In the genomic region with DNA sequence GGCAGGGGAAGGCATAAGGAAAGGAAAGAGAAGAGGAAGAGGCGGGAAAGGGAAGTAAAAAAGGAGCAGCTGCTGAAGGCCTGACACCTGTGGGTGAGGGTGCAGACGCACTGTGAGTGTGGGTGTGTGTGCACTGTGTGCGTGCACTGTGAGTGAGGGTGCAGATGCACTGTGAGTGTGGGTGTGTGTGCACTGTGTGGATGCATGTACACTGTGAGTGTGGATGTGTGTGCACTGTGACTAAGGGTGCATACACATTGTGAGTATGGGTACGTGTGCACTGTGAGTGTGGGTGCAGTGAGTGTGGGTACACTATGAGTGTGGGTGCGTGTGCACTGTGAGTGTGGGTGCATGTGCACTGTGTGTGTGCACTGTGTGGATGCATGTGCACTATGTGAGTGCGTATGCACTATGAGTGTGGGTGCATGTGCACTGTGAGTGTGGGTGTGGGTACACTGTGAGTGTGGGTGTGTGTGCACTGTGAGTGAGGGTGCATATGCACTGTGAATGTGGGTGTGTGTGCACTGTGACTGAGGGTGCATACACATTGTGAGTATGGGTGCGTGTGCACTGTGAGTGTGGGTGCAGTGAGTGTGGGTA, we compare ENCODE assay signal across 13 mouse cellular contexts. TPM values are rescaled to one million over a fixed set of nuclear protein-coding genes. Genes with fewer than 3 reads are reported as not detected.
DNase-seq lines count a peak whose midpoint lies in the region; ATAC-seq and TF ChIP-seq lines count a peak whose summit lies in the region.
"Had no signal": no experiment of that assay in that cellular context is flagged by ENCODE, and none has a peak within 500 bp of the region (broad histone marks: within the 10 kb centered on the region; RNA-seq: fewer than 3 reads in every experiment).

No protein-coding gene starts in this region.

- no peak for TF ChIP-seq CTCF in MEL (IDR thresholded peaks at IDR 0.05 in 2 of 3, conservative IDR thresholded peaks at IDR 0.05 in 1 of 3; ENCODE audit: control insufficient read depth in 1 of 3, insufficient read depth in 1 of 3, low read depth in 2 of 3, low read length in 3 of 3, poor library complexity in 1 of 3, severe bottlenecking in 1 of 3)

- no peaks in the 10 kb centered on the region for H3K27me3 ChIP-seq in hindbrain, embryonic 12.5 days
- no peaks in the 10 kb centered on the region for H3K27me3 ChIP-seq in hindbrain, embryonic 10.5 days (ENCODE audit: insufficient read depth, poor library complexity, severe bottlenecking)
- H3K27me3 ChIP-seq in liver, embryonic 13.5 days = no peaks in the 10 kb centered on the region
- no peaks in the 10 kb centered on the region for H3K27me3 ChIP-seq in liver, embryonic 11.5 days (replicated peaks; ENCODE audit: control insufficient read depth, insufficient read depth, low read length)
- H3K27me3 ChIP-seq in MEL (ENCODE audit: control insufficient read depth in 1 of 2, insufficient read depth in 2 of 2, low read length in 2 of 2) = peaks cover 0 to 8% of the 10 kb centered on the region in 2 experiments; a peak in 3 of 4 replicates
- no peaks in the 10 kb centered on the region for H3K27me3 ChIP-seq in embryonic facial prominence, embryonic 13.5 days
- H3K27me3 ChIP-seq: hindbrain, embryonic 15.5 days had no signal

- TF ChIP-seq RAD21 in MEL (IDR thresholded peaks at IDR 0.05; ENCODE audit: low read depth, low read length) = no peak

- no peaks in the 10 kb centered on the region for H3K9me3 ChIP-seq in hindbrain, embryonic 12.5 days (replicated peaks)
- no peaks in the 10 kb centered on the region for H3K9me3 ChIP-seq in hindbrain, embryonic 10.5 days
- H3K9me3 ChIP-seq in liver, embryonic 13.5 days (replicated peaks) = no peaks in the 10 kb centered on the region
- H3K9me3 ChIP-seq in liver, embryonic 11.5 days (ENCODE audit: control insufficient read depth, low read length) = no peaks in the 10 kb centered on the region
- no peaks in the 10 kb centered on the region for H3K9me3 ChIP-seq in MEL (replicated peaks; ENCODE audit: insufficient read depth, low read length)
- H3K9me3 ChIP-seq in embryonic facial prominence, embryonic 13.5 days = no peaks in the 10 kb centered on the region
- H3K9me3 ChIP-seq: hindbrain, embryonic 15.5 days had no signal

- H3K36me3 ChIP-seq in hindbrain, embryonic 12.5 days = no peaks in the 10 kb centered on the region
- no peaks in the 10 kb centered on the region for H3K36me3 ChIP-seq in hindbrain, embryonic 10.5 days
- H3K36me3 ChIP-seq in liver, embryonic 13.5 days = no peaks in the 10 kb centered on the region
- H3K36me3 ChIP-seq in liver, embryonic 11.5 days (ENCODE audit: control insufficient read depth, insufficient read depth, low read length) = no peaks in the 10 kb centered on the region
- H3K36me3 ChIP-seq in MEL (ENCODE audit: control insufficient read depth in 1 of 2, insufficient read depth in 2 of 2, low read length in 2 of 2) = no peaks in the 10 kb centered on the region
- H3K36me3 ChIP-seq in embryonic facial prominence, embryonic 13.5 days = no peaks in the 10 kb centered on the region
- H3K36me3 ChIP-seq: hindbrain, embryonic 15.5 days had no signal

- TF ChIP-seq POLR2A in MEL (IDR thresholded peaks at IDR 0.05; ENCODE audit: control insufficient read depth in 1 of 2, insufficient read depth in 1 of 2, low read depth in 1 of 2, low read length in 2 of 2, poor library complexity in 1 of 2) = no peak

- H3K9ac ChIP-seq in hindbrain, embryonic 12.5 days = no peak overlapping the region
- no peak overlapping the region for H3K9ac ChIP-seq in liver, embryonic 13.5 days
- H3K9ac ChIP-seq in liver, embryonic 11.5 days (ENCODE audit: low read depth, low read length) = no peak overlapping the region
- H3K9ac ChIP-seq in MEL (ENCODE audit: control insufficient read depth, low read depth, low read length, poor library complexity, severe bottlenecking) = no peak overlapping the region
- H3K9ac ChIP-seq in embryonic facial prominence, embryonic 13.5 days = no peak overlapping the region
- H3K9ac ChIP-seq: hindbrain, embryonic 15.5 days; liver, embryonic 14.5 days had no signal

- no peaks in the 10 kb centered on the region for H3K79me2 ChIP-seq in MEL (ENCODE audit: control insufficient read depth, insufficient read depth, low read length, poor library complexity)

- no peak for DNase-seq in hindbrain, embryonic 10.5 days (ENCODE audit: low spot score)
- no peak for DNase-seq in liver, embryonic 13.5 days
- DNase-seq in liver, embryonic 11.5 days (ENCODE audit: low spot score) = no peak
- no peak for DNase-seq in MEL (ENCODE audit: low read depth, low spot score)
- DNase-seq in Muller cell, postnatal 12 days (ENCODE audit: inconsistent ontology term) = no peak
- DNase-seq in spleen, postnatal 4 days (ENCODE audit: low spot score in 2 of 2) = no peak
- DNase-seq: adrenal gland, adult 2 months; cerebellum, postnatal 25 days had no signal

- H3K4me2 ChIP-seq in hindbrain, embryonic 12.5 days (replicated peaks) = no peak overlapping the region
- H3K4me2 ChIP-seq in liver, embryonic 13.5 days = no peak overlapping the region
- no peak overlapping the region for H3K4me2 ChIP-seq in liver, embryonic 11.5 days
- no peak overlapping the region for H3K4me2 ChIP-seq in embryonic facial prominence, embryonic 13.5 days
- H3K4me2 ChIP-seq: hindbrain, embryonic 15.5 days had no signal

- TF ChIP-seq EP300 in MEL (IDR thresholded peaks at IDR 0.05; ENCODE audit: low read depth in 1 of 2, low read length in 2 of 2) = no peak

- H3K27ac ChIP-seq in hindbrain, embryonic 12.5 days = no peak overlapping the region
- H3K27ac ChIP-seq in hindbrain, embryonic 10.5 days = no peak overlapping the region
- H3K27ac ChIP-seq in liver, embryonic 13.5 days = no peak overlapping the region
- H3K27ac ChIP-seq in liver, embryonic 11.5 days (ENCODE audit: low read depth, low read length) = no peak overlapping the region
- no peak overlapping the region for H3K27ac ChIP-seq in MEL (ENCODE audit: control insufficient read depth, low read depth, low read length)
- H3K27ac ChIP-seq in embryonic facial prominence, embryonic 13.5 days = no peak overlapping the region
- H3K27ac ChIP-seq: hindbrain, embryonic 15.5 days; liver, embryonic 14.5 days; macrophage had no signal

- 95% methylated on average over 7 of the region's 7 CpGs for WGBS in hindbrain, embryonic 12.5 days
- WGBS in hindbrain, embryonic 10.5 days = 90% methylated on average over 7 of the region's 7 CpGs
- 67% methylated on average over 7 of the region's 7 CpGs for WGBS in liver, embryonic 13.5 days (ENCODE audit: insufficient replicate concordance)
- 89% methylated on average over 7 of the region's 7 CpGs for WGBS in liver, embryonic 11.5 days
- 93% methylated on average over 7 of the region's 7 CpGs for WGBS in embryonic facial prominence, embryonic 13.5 days

- ATAC-seq in hindbrain, embryonic 12.5 days (ENCODE audit: low FRiP score) = peak; percentile 20
- peak; percentile 20; the same call in 1 of the 2 replicates for ATAC-seq in liver, embryonic 13.5 days (ENCODE audit: low read depth)
- ATAC-seq in liver, embryonic 11.5 days (replicated peaks; ENCODE audit: low FRiP score) = no peak; the same call in 1 of the 2 replicates
- peak; percentile 77 for ATAC-seq in embryonic facial prominence, embryonic 13.5 days (ENCODE audit: insufficient number of reproducible peaks, insufficient read depth, low FRiP score, low TSS enrichment, low read depth)

- no peak overlapping the region for H3K4me3 ChIP-seq in hindbrain, embryonic 12.5 days
- H3K4me3 ChIP-seq in hindbrain, embryonic 10.5 days = no peak overlapping the region
- no peak overlapping the region for H3K4me3 ChIP-seq in liver, embryonic 13.5 days (replicated peaks)
- H3K4me3 ChIP-seq in liver, embryonic 11.5 days (ENCODE audit: low read depth, low read length) = no peak overlapping the region
- no peak overlapping the region for H3K4me3 ChIP-seq in MEL (ENCODE audit: control insufficient read depth in 1 of 2, insufficient read depth in 1 of 2, low read depth in 2 of 2, low read length in 2 of 2)
- H3K4me3 ChIP-seq in embryonic facial prominence, embryonic 13.5 days = no peak overlapping the region
- H3K4me3 ChIP-seq: hindbrain, embryonic 15.5 days had no signal

- peaks cover 8% of the 10 kb centered on the region for H3K4me1 ChIP-seq in hindbrain, embryonic 12.5 days
- H3K4me1 ChIP-seq in hindbrain, embryonic 10.5 days (replicated peaks) = peaks cover 20% of the 10 kb centered on the region
- H3K4me1 ChIP-seq in liver, embryonic 13.5 days (replicated peaks) = no peaks in the 10 kb centered on the region
- H3K4me1 ChIP-seq in liver, embryonic 11.5 days (replicated peaks; ENCODE audit: control insufficient read depth, insufficient read depth, low read length) = no peaks in the 10 kb centered on the region
- H3K4me1 ChIP-seq in MEL (ENCODE audit: control insufficient read depth in 1 of 2, insufficient read depth in 2 of 2, low read length in 2 of 2) = no peaks in the 10 kb centered on the region
- H3K4me1 ChIP-seq in embryonic facial prominence, embryonic 13.5 days = peaks cover 9% of the 10 kb centered on the region

TF ChIP-seq in MEL, 35 proteins besides CTCF, POLR2A, EP300 and RAD21:
- TF ChIP-seq ELF1 (IDR thresholded peaks at IDR 0.05; ENCODE audit: low read depth, low read length) (no peak), POLR2AphosphoS5 (IDR thresholded peaks at IDR 0.05; ENCODE audit: borderline replicate concordance, low read depth, low read length) (0 out of 2 replicates have a peak, but pooled peaks have one; percentile 51)

RNA-seq across cellular contexts. Expression of gene Sypl, which starts 32.1 kb away (rescaled TPM):
- 50.9 and 54.5 TPM in 2 replicates for polyA plus RNA-seq in hindbrain, embryonic 12.5 days (2016; fragmentation: Nextera tagmentation; extraction: Ambion mirVana)
- polyA plus RNA-seq in hindbrain, embryonic 10.5 days (2016; fragmentation: Nextera tagmentation; extraction: Ambion mirVana) = 40.9 and 48.8 TPM in 2 replicates
- polyA plus RNA-seq in liver, embryonic 13.5 days (2015; fragmentation: Nextera tagmentation; extraction: Ambion mirVana) = 42.4 and 54.7 TPM in 2 replicates
- polyA plus RNA-seq in liver, embryonic 11.5 days (2014; fragmentation: Nextera tagmentation; extraction: Ambion mirVana) = 72.6 and 75.2 TPM in 2 replicates
- 13.3 and 19.2 TPM in 2 replicates for total RNA-seq in MEL (2012; rRNA removed)
- polyA plus RNA-seq in MEL (2012; ENCODE audit: insufficient read depth in 1 of 2, insufficient read length in 2 of 2, low read depth in 1 of 2, low replicate concordance in 2 of 2, missing spikeins in 1 of 2) = 100 to 1,000 TPM in 1 of 2 experiments, 10 to 100 TPM in 1; 52.8 to 110 TPM
- 78.6 and 82.2 TPM in 2 replicates for polyA plus RNA-seq in embryonic facial prominence, embryonic 13.5 days (2015; fragmentation: Nextera tagmentation; extraction: Ambion mirVana)
